Mouse (Mus musculus): ENCODE results near the gene Rnf227.

- TF ChIP-seq CTCF (IDR thresholded peaks at IDR 0.05; ENCODE audit: insufficient read depth, low read length) = no peak
- TF ChIP-seq POLR2A (IDR thresholded peaks at IDR 0.05; ENCODE audit: borderline replicate concordance, extremely low read depth, low read depth, low read length) = no peak
Measured at GRCm38 (mm10) chr11:69327157-69327442, 13.2 kb upstream of the Rnf227 start.

All from lung, adult 2 months (tissue).